Mouse (Mus musculus) kidney, embryonic 15.5 days (tissue): Measurements from ENCODE around the gene Stpg1. TPM values are rescaled to one million over a fixed set of nuclear protein-coding genes. Genes with fewer than 3 reads are reported as not detected.

ENCODE experiments used
- ATAC-seq: fragments of 200-750 bp; cut with Nextera tagmentation; replicated peaks from 2 replicates; pipeline ENCODE4 v1.8.0; 2017; ENCODE audit warnings: moderate TSS enrichment; ENCODE audit not compliant: low FRiP score
- H3K27ac ChIP-seq: fragments of 300-500 bp; sonication (generic); 2 replicates; pipeline ENCODE4 v1.5.1; 2015; ENCODE audit warnings: mild to moderate bottlenecking, inconsistent platforms
- H3K27me3 ChIP-seq: fragments of 300-500 bp; sonication (generic); 2 replicates; pipeline ENCODE4 v1.6.1; 2015; ENCODE audit warnings: inconsistent platforms
- H3K36me3 ChIP-seq: fragments of 300-500 bp; sonication (generic); 2 replicates; pipeline ENCODE4 v1.6.1; 2015; ENCODE audit warnings: inconsistent platforms
- H3K4me1 ChIP-seq: fragments of 300-500 bp; sonication (generic); 2 replicates; pipeline ENCODE4 v1.6.1; 2015; ENCODE audit warnings: inconsistent platforms
- H3K4me2 ChIP-seq: fragments of 300-500 bp; sonication (generic); 2 replicates; pipeline ENCODE4 v1.6.1; 2015; ENCODE audit warnings: moderate library complexity, mild to moderate bottlenecking, inconsistent platforms
- H3K4me3 ChIP-seq: fragments of 300-500 bp; sonication (generic); replicated peaks from 2 replicates; pipeline ENCODE4 v1.5.1; 2015; ENCODE audit warnings: mild to moderate bottlenecking, inconsistent platforms
- H3K9ac ChIP-seq: fragments of 300-500 bp; sonication (generic); 2 replicates; pipeline ENCODE4 v1.6.1; 2015; ENCODE audit warnings: mild to moderate bottlenecking, inconsistent platforms
- H3K9me3 ChIP-seq: fragments of 300-500 bp; sonication (generic); replicated peaks from 2 replicates; pipeline ENCODE4 v1.6.1; 2016; ENCODE audit warnings: inconsistent platforms
- WGBS: fragments of 180-500 bp; shearing (Covaris S2); methylation state at CpG from one replicate; pipeline ENCODE4 v1.1.7; 2015; ENCODE audit warnings: mixed read lengths; 5-methylcytosine and 5-hydroxymethylcytosine counted together
- polyA plus RNA-seq: library from polyadenylated mRNA; unstranded; fragments of >200 nt; fragmentation: Nextera tagmentation; extraction: Ambion mirVana; gene quantifications from 2 replicates; pipeline ENCODE4 v1.2.1, GENCODE M21; 2015

The Stpg1 gene
- 0.60 and 0.65 TPM in 2 replicates for polyA plus RNA-seq

- Histone ChIP-seq H3K9me3 (no peaks in the 10 kb centered on the region), H3K9ac (peak within 1 kb of the TSS; percentile 45), H3K36me3 (peaks cover 8% of the 10 kb centered on the region; the same call in 1 of the 2 replicates), H3K4me2 (peak within 1 kb of the TSS; percentile 93), H3K27me3 (peaks cover 4% of the 10 kb centered on the region; the same call in 1 of the 2 replicates), H3K4me3 (peak within 1 kb of the TSS; percentile 70), H3K4me1 (peaks cover 16% of the 10 kb centered on the region), H3K27ac (peak within 1 kb of the TSS; percentile 86)
- ATAC-seq: peak; percentile 95
- WGBS: under 1% methylated on average over 53 of the region's 53 CpGs
Measured at GRCm38 (mm10) chr4:135494521-135495396, at the start of gene Stpg1, which contains the start of gene Nipal3. Gene Stpg1 (plus strand): TSS chr4:135494790. Gene Nipal3 (minus strand): TSS chr4:135495038.

GRCm38 (mm10) chr4:135451360-135452015 lies 43.1 kb upstream of the Stpg1 start:
- H3K9ac ChIP-seq: no peak overlapping the region
- 0 out of 2 replicates have a peak, but pooled peaks cover 4% of the 10 kb centered on the region for H3K36me3 ChIP-seq
- no peaks in the 10 kb centered on the region for H3K9me3 ChIP-seq
- no peaks in the 10 kb centered on the region for H3K27me3 ChIP-seq
- peak overlapping the region; percentile 54 for H3K27ac ChIP-seq
- ATAC-seq: 0 out of 2 replicates have a peak, but pooled peaks have one; percentile 18
- H3K4me3 ChIP-seq: 0 out of 2 replicates have a peak overlapping the region, but pooled peaks have one; percentile 1
- peaks cover 36% of the 10 kb centered on the region for H3K4me1 ChIP-seq
- WGBS: 37% methylated on average over 18 of the region's 18 CpGs
- H3K4me2 ChIP-seq: peak overlapping the region; percentile 40

GRCm38 (mm10) chr4:135453164-135453563 lies 41.4 kb upstream of the Stpg1 start:
- WGBS: 34% methylated on average over 6 of the region's 6 CpGs

GRCm38 (mm10) chr4:135453572-135453971 lies 41.0 kb upstream of the Stpg1 start:
- ATAC-seq: peak; percentile 64
- H3K9ac ChIP-seq: no peak overlapping the region
- H3K4me3 ChIP-seq: no peak overlapping the region
- 27% methylated on average over 12 of the region's 12 CpGs for WGBS
- no peaks in the 10 kb centered on the region for H3K9me3 ChIP-seq
- H3K27me3 ChIP-seq: no peaks in the 10 kb centered on the region
- H3K4me1 ChIP-seq: peaks cover 36% of the 10 kb centered on the region
- no peak overlapping the region for H3K4me2 ChIP-seq
- peak overlapping the region; percentile 72 for H3K27ac ChIP-seq
- H3K36me3 ChIP-seq: 0 out of 2 replicates have a peak, but pooled peaks cover 4% of the 10 kb centered on the region

More at GRCm38 (mm10) chr4:135453164-135453563, 41.4 kb upstream of the Stpg1 start:
- Histone ChIP-seq H3K9ac (no peak overlapping the region), H3K9me3 (no peaks in the 10 kb centered on the region), H3K27ac (peak overlapping the region; percentile 72), H3K4me1 (peaks cover 36% of the 10 kb centered on the region), H3K4me3 (no peak overlapping the region), H3K4me2 (no peak overlapping the region), H3K36me3 (0 out of 2 replicates have a peak, but pooled peaks cover 4% of the 10 kb centered on the region), H3K27me3 (no peaks in the 10 kb centered on the region)
- no peak for ATAC-seq

GRCm38 (mm10) chr4:135463406-135463805 lies 31.2 kb upstream of the Stpg1 start:
- Histone ChIP-seq H3K27me3 (no peaks in the 10 kb centered on the region), H3K27ac (no peak overlapping the region), H3K4me1 (no peaks in the 10 kb centered on the region), H3K9me3 (no peaks in the 10 kb centered on the region), H3K4me2 (no peak overlapping the region), H3K4me3 (no peak overlapping the region), H3K36me3 (peaks cover 14% of the 10 kb centered on the region; the same call in 1 of the 2 replicates), H3K9ac (no peak overlapping the region)
- 93% methylated on average over 11 of the region's 11 CpGs for WGBS
- no peak for ATAC-seq

GRCm38 (mm10) chr4:135477851-135478250 lies 16.7 kb upstream of the Stpg1 start:
- Histone ChIP-seq H3K4me3 (no peak overlapping the region), H3K4me2 (no peak overlapping the region), H3K9me3 (no peaks in the 10 kb centered on the region), H3K4me1 (no peaks in the 10 kb centered on the region), H3K27ac (no peak overlapping the region), H3K36me3 (peaks cover 14% of the 10 kb centered on the region; the same call in 1 of the 2 replicates), H3K27me3 (no peaks in the 10 kb centered on the region), H3K9ac (no peak overlapping the region)
- ATAC-seq: no peak
- 87% methylated on average over 10 of the region's 10 CpGs for WGBS

GRCm38 (mm10) chr4:135480370-135480769 lies 14.2 kb upstream of the Stpg1 start:
- no peak overlapping the region for H3K4me2 ChIP-seq
- 77% methylated on average over 9 of the region's 9 CpGs for WGBS
- H3K27me3 ChIP-seq: no peaks in the 10 kb centered on the region
- H3K36me3 ChIP-seq: peaks cover 8% of the 10 kb centered on the region; the same call in 1 of the 2 replicates
- ATAC-seq: no peak
- no peak overlapping the region for H3K9ac ChIP-seq
- no peak overlapping the region for H3K4me3 ChIP-seq
- H3K27ac ChIP-seq: no peak overlapping the region
- no peaks in the 10 kb centered on the region for H3K9me3 ChIP-seq
- no peaks in the 10 kb centered on the region for H3K4me1 ChIP-seq

- H3K4me2 ChIP-seq: no peak overlapping the region
- no peak overlapping the region for H3K27ac ChIP-seq
- no peaks in the 10 kb centered on the region for H3K4me1 ChIP-seq
- no peak overlapping the region for H3K4me3 ChIP-seq
- H3K9ac ChIP-seq: no peak overlapping the region
- H3K9me3 ChIP-seq: no peaks in the 10 kb centered on the region
- no peak for ATAC-seq
- no peaks in the 10 kb centered on the region for H3K27me3 ChIP-seq
- 32% methylated on average over 10 of the region's 10 CpGs for WGBS
- H3K36me3 ChIP-seq: peaks cover 26% of the 10 kb centered on the region; the same call in 1 of the 2 replicates
Measured at GRCm38 (mm10) chr4:135485086-135485485, 9.5 kb upstream of the Stpg1 start.

- no peaks in the 10 kb centered on the region for H3K27me3 ChIP-seq
- no peaks in the 10 kb centered on the region for H3K9me3 ChIP-seq
- no peak overlapping the region for H3K9ac ChIP-seq
- no peak overlapping the region for H3K4me2 ChIP-seq
- no peak overlapping the region for H3K4me3 ChIP-seq
- H3K36me3 ChIP-seq: peaks cover 29% of the 10 kb centered on the region; the same call in 1 of the 2 replicates
- H3K27ac ChIP-seq: no peak overlapping the region
- ATAC-seq: no peak
- WGBS: 94% methylated on average over 11 of the region's 11 CpGs
- no peaks in the 10 kb centered on the region for H3K4me1 ChIP-seq
Measured at GRCm38 (mm10) chr4:135486352-135486751, 8.2 kb upstream of the Stpg1 start.

- no peaks in the 10 kb centered on the region for H3K27me3 ChIP-seq
- no peak overlapping the region for H3K4me2 ChIP-seq
- H3K36me3 ChIP-seq: peaks cover 22% of the 10 kb centered on the region; the same call in 1 of the 2 replicates
- WGBS: 91% methylated on average over 7 of the region's 7 CpGs
- no peak overlapping the region for H3K27ac ChIP-seq
- H3K9me3 ChIP-seq: no peaks in the 10 kb centered on the region
- no peak overlapping the region for H3K4me3 ChIP-seq
- no peak for ATAC-seq
- H3K9ac ChIP-seq: no peak overlapping the region
- H3K4me1 ChIP-seq: peaks cover 10% of the 10 kb centered on the region
Measured at GRCm38 (mm10) chr4:135489256-135489655, 5.3 kb upstream of the Stpg1 start.

GRCm38 (mm10) chr4:135493271-135493670 lies 1.3 kb upstream of the Stpg1 start:
- peak overlapping the region; percentile 75; the same call in 1 of the 2 replicates for H3K27ac ChIP-seq
- peak overlapping the region; percentile 70 for H3K4me3 ChIP-seq
- WGBS: 57% methylated on average over 4 of the region's 4 CpGs
- peaks cover 4% of the 10 kb centered on the region; the same call in 1 of the 2 replicates for H3K27me3 ChIP-seq
- peaks cover 16% of the 10 kb centered on the region for H3K4me1 ChIP-seq
- H3K36me3 ChIP-seq: peaks cover 21% of the 10 kb centered on the region; the same call in 1 of the 2 replicates
- H3K4me2 ChIP-seq: peak overlapping the region; percentile 93
- ATAC-seq: no peak
- H3K9me3 ChIP-seq: no peaks in the 10 kb centered on the region
- H3K9ac ChIP-seq: peak overlapping the region; percentile 35; the same call in 1 of the 2 replicates
